Mouse (Mus musculus) forebrain, embryonic 16.5 days (tissue): ENCODE data around the gene Mpzl1. TPM values are rescaled to one million over a fixed set of nuclear protein-coding genes. Genes with fewer than 3 reads are reported as not detected.

Source experiments
- ATAC-seq: fragments of 200-750 bp; cut with Nextera tagmentation; 2 replicates; pipeline ENCODE4 v1.8.0; 2017; ENCODE audit warnings: mild to moderate bottlenecking, moderate library complexity
- H3K27ac ChIP-seq: fragments of 300-500 bp; sonication (generic); 2 replicates; pipeline ENCODE4 v1.5.1; 2014; ENCODE audit warnings: low read length, control low read depth
- H3K27me3 ChIP-seq: fragments of 300-500 bp; sonication (generic); replicated peaks from 2 replicates; pipeline ENCODE4 v1.6.1; 2014; ENCODE audit warnings: low read length; ENCODE audit not compliant: control insufficient read depth, insufficient read depth
- H3K36me3 ChIP-seq: fragments of 300-500 bp; sonication (generic); 2 replicates; pipeline ENCODE4 v1.6.1; 2014; ENCODE audit not compliant: control insufficient read depth, insufficient read depth
- H3K4me1 ChIP-seq: fragments of 300-500 bp; sonication (generic); replicated peaks from 2 replicates; pipeline ENCODE4 v1.6.1; 2014; ENCODE audit warnings: low read length; ENCODE audit not compliant: control insufficient read depth, insufficient read depth
- H3K4me2 ChIP-seq: fragments of 300-500 bp; sonication (generic); 2 replicates; pipeline ENCODE4 v1.6.1; 2014; ENCODE audit warnings: mild to moderate bottlenecking, low read length, control low read depth
- H3K4me3 ChIP-seq: fragments of 300-500 bp; sonication (generic); replicated peaks from 2 replicates; pipeline ENCODE4 v1.5.1; 2014; ENCODE audit warnings: mild to moderate bottlenecking, low read length, control low read depth
- H3K9ac ChIP-seq: fragments of 300-500 bp; sonication (generic); replicated peaks from 2 replicates; pipeline ENCODE4 v1.6.1; 2014; ENCODE audit warnings: low read depth, low read length, control low read depth
- H3K9me3 ChIP-seq: fragments of 300-500 bp; sonication (generic); 2 replicates; pipeline ENCODE4 v1.6.1; 2016; ENCODE audit warnings: low read length; ENCODE audit not compliant: control insufficient read depth
- WGBS: fragments of 180-500 bp; shearing (Covaris S2); extraction: QIAGEN DNeasy Blood & Tissue Kit; methylation state at CpG from one replicate; pipeline ENCODE4 v1.1.7; 2014; 5-methylcytosine and 5-hydroxymethylcytosine counted together
- polyA plus RNA-seq: library from polyadenylated mRNA; unstranded; fragments of >200 nt; fragmentation: Nextera tagmentation; extraction: Ambion mirVana; gene quantifications from 2 replicates; pipeline ENCODE4 v1.2.1, GENCODE M21; 2015

Gene Mpzl1
- polyA plus RNA-seq, 1 experiment from 2014 or later, result 138 TPM

GRCm38 (mm10) chr1:165660774-165661173 is 26.4 kb upstream of the Mpzl1 start:
- Histone ChIP-seq H3K27ac (no peak overlapping the region), H3K4me1 (no peaks in the 10 kb centered on the region), H3K9me3 (no peaks in the 10 kb centered on the region), H3K9ac (no peak overlapping the region), H3K4me2 (no peak overlapping the region), H3K27me3 (no peaks in the 10 kb centered on the region), H3K4me3 (no peak overlapping the region), H3K36me3 (no peaks in the 10 kb centered on the region)
- peak; percentile 62 for ATAC-seq
- WGBS, result 12% methylated on average over 4 of the region's 4 CpGs

DNA sequence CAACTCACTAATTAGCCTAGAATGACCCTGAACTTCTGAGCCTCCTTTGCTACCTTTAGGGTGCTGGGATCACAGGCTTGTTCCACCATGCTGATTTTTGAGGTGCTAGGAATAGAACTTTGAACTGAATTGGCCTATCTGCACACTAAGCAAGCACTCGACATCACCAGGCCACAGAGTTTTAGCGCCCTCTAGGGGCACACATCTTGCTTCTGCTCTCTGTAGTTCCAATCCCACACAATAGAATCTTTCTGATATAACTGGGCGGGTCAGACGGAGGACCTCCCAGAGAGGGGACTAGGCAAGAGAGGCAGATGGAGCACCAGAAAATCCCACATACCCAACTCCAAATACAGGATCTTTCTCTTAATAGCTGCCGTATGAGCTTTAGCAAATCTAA is 24.3 kb upstream of the Mpzl1 start:
- Histone ChIP-seq H3K27ac (no peak overlapping the region), H3K27me3 (no peaks in the 10 kb centered on the region), H3K4me2 (no peak overlapping the region), H3K9me3 (no peaks in the 10 kb centered on the region), H3K36me3 (no peaks in the 10 kb centered on the region), H3K9ac (no peak overlapping the region), H3K4me1 (no peaks in the 10 kb centered on the region), H3K4me3 (no peak overlapping the region)
- peak; percentile 64 for ATAC-seq
- WGBS, result 24% methylated on average over 5 of the region's 5 CpGs

- WGBS, result 88% methylated on average over 14 of the region's 14 CpGs
- H3K4me3 ChIP-seq, result no peak overlapping the region
- no peak for ATAC-seq
- H3K4me2 ChIP-seq, result no peak overlapping the region
- H3K9me3 ChIP-seq, result no peaks in the 10 kb centered on the region
- no peak overlapping the region for H3K27ac ChIP-seq
- no peaks in the 10 kb centered on the region for H3K27me3 ChIP-seq
- no peak overlapping the region for H3K9ac ChIP-seq
- H3K4me1 ChIP-seq, result no peaks in the 10 kb centered on the region
- H3K36me3 ChIP-seq, result no peaks in the 10 kb centered on the region
Measured at GRCm38 (mm10) chr1:165655482-165655881, 21.1 kb upstream of the Mpzl1 start.

GRCm38 (mm10) chr1:165655022-165655421 is 20.7 kb upstream of the Mpzl1 start:
- Histone ChIP-seq H3K27me3 (no peaks in the 10 kb centered on the region), H3K27ac (no peak overlapping the region), H3K4me1 (no peaks in the 10 kb centered on the region), H3K9ac (no peak overlapping the region), H3K36me3 (no peaks in the 10 kb centered on the region), H3K4me3 (no peak overlapping the region), H3K4me2 (no peak overlapping the region), H3K9me3 (no peaks in the 10 kb centered on the region)
- no peak for ATAC-seq
- WGBS, result 77% methylated on average over 6 of the region's 6 CpGs

DNA sequence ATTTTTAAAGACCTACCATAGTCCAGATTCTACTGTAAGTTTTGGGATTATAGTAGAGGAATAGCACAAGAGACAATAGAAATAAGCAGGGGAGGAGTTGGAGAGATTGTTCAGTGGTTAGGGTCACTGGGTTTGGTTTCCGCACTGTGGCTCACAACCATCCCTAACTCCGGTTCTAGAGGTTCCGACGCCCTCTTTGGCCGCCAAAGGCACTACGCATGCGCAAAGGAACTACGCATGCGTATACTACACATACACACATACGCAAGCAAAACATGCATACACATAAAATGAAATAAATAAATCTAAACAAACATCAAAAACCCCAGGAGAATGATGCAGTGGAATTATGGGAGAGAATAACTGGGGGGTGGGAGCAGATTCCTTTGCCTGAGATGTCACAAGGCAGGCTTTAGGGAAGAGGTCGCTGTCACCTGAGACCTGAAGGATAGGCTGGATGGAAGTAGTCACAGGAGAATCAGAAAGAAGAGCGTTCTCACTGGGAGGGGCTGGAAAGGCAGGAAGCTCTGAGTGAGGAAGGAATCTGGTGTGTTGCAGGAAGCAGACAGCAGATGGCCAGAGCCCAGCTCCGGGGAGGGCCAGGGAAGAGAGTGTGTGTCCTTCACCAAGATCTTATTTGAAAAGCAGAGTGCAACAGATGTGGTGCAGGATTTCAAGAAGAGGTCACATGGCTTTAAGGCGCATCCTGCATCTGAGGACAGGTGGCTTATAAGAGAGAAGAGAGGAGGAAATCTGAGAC is 19.0 kb upstream of the Mpzl1 start:
- no peak overlapping the region for H3K4me3 ChIP-seq
- no peaks in the 10 kb centered on the region for H3K36me3 ChIP-seq
- H3K4me1 ChIP-seq, result no peaks in the 10 kb centered on the region
- ATAC-seq, result no peak
- H3K27ac ChIP-seq, result no peak overlapping the region
- H3K27me3 ChIP-seq, result no peaks in the 10 kb centered on the region
- no peak overlapping the region for H3K4me2 ChIP-seq
- H3K9me3 ChIP-seq, result no peaks in the 10 kb centered on the region
- H3K9ac ChIP-seq, result no peak overlapping the region
- WGBS, result 91% methylated on average over 14 of the region's 14 CpGs

GRCm38 (mm10) chr1:165652507-165652906 is 18.2 kb upstream of the Mpzl1 start:
- no peaks in the 10 kb centered on the region for H3K36me3 ChIP-seq
- no peak overlapping the region for H3K27ac ChIP-seq
- no peak overlapping the region for H3K4me2 ChIP-seq
- no peak overlapping the region for H3K4me3 ChIP-seq
- ATAC-seq, result no peak
- WGBS, result 73% methylated on average over 2 of the region's 2 CpGs
- no peaks in the 10 kb centered on the region for H3K9me3 ChIP-seq
- no peak overlapping the region for H3K9ac ChIP-seq
- H3K4me1 ChIP-seq, result no peaks in the 10 kb centered on the region
- H3K27me3 ChIP-seq, result no peaks in the 10 kb centered on the region

DNA sequence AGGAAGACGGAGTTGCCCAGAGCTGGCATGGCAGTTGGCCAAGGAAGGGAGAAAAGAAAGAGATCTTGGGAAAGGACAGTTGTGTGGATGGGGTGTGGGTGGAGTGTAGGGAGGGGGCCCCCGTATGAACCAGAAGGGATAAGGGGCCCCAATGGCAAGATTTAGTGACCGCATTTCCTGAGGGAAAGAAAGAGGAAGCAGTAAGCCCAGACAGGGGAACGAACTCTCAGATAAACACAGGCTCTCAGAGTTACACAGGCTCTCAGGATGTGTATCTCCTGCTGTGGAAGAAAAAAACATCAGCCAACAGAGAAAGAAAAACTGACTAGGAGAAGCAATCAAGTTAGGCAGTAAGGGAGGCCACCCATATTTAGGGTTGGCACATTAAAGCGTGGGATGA is 16.8 kb upstream of the Mpzl1 start:
- H3K9me3 ChIP-seq, result no peaks in the 10 kb centered on the region
- H3K4me1 ChIP-seq, result no peaks in the 10 kb centered on the region
- H3K4me2 ChIP-seq, result no peak overlapping the region
- H3K9ac ChIP-seq, result no peak overlapping the region
- H3K36me3 ChIP-seq, result no peaks in the 10 kb centered on the region
- ATAC-seq, result no peak
- 67% methylated on average over 5 of the region's 5 CpGs for WGBS
- no peaks in the 10 kb centered on the region for H3K27me3 ChIP-seq
- H3K27ac ChIP-seq, result no peak overlapping the region
- H3K4me3 ChIP-seq, result no peak overlapping the region

GRCm38 (mm10) chr1:165645102-165645501 is 10.8 kb upstream of the Mpzl1 start:
- Histone ChIP-seq H3K36me3 (no peaks in the 10 kb centered on the region), H3K4me1 (no peaks in the 10 kb centered on the region), H3K9ac (no peak overlapping the region), H3K4me3 (no peak overlapping the region), H3K27me3 (no peaks in the 10 kb centered on the region), H3K4me2 (no peak overlapping the region), H3K27ac (no peak overlapping the region), H3K9me3 (no peaks in the 10 kb centered on the region)
- no peak for ATAC-seq
- WGBS, result 77% methylated on average over 4 of the region's 4 CpGs

DNA sequence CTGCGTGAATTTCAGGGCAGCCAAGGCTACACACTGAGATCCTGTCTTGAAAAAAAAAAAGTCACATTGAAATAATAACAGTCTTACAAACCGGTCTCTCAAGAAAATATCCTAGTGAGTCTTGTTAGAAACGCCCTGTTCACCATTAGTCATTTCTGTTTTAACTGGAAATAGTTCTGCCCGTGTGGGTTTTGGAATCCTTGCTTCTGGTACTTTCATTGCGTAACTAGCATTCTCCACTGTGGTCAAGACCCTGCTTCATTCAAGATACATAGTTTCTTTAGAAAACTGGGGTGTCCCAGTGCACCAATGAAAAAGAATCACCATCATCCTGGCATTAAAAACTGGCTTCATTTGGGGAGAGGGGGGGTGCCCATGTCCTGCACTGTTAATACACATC is 9.4 kb upstream of the Mpzl1 start:
- Histone ChIP-seq H3K4me1 (no peaks in the 10 kb centered on the region), H3K9ac (no peak overlapping the region), H3K27me3 (no peaks in the 10 kb centered on the region), H3K4me3 (no peak overlapping the region), H3K4me2 (no peak overlapping the region), H3K27ac (no peak overlapping the region), H3K36me3 (no peaks in the 10 kb centered on the region), H3K9me3 (no peaks in the 10 kb centered on the region)
- ATAC-seq, result no peak
- WGBS, result 70% methylated on average over 5 of the region's 5 CpGs
